Mouse (Mus musculus): ENCODE data around the gene Bglap3. TPM values are rescaled to one million over a fixed set of nuclear protein-coding genes. Genes with fewer than 3 reads are reported as not detected.

Bglap3 gene
- total and polyA plus RNA-seq, 3 experiments = not detected

DNA sequence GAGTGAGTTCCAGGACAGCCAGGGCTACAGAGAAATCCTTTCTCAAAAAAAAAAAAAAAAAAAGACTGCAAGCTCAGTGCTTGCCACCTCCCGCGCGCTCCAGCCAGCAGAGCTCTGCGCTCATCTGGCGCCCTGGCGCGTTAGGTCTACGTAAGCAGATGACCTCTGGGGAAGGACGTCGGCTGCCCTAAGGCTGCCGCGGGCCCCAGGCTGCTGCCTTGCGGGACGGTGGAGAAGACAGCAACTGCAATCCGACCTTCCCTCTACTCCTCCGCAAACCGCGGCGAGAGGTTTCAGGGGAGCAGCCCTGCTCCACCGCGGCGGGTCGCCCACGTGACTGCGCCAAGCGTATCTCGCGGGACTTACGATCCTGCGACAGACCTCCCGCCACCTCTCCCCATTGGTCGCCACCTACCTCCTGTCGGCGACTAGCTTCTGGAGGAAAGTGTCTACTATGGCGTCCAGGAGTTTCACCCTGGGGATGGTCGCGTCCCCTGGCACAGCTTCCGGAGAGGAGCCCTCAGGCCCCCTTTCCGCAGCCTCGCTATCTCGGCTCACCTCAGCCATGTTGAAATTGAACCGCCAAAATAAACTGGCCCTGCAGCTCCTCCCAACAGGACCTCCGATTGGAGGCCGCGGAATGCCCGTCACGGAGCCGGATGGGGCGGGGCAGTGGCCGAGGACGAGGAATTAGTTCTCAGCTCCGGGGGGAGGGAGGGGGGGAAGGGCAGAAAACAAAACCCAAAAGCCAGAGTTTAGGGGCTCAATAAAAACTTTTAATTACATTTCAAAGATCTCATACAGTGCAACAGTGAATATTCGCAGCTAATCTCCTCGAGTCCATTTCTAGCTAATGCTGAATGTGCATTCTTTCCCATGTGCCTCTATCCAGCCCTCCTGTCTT is 37.5 kb upstream of the Bglap3 start, which contains the start of gene Pmf1:
Gene Pmf1, minus strand, starts transcription at position 591 of the 904 bp plus-strand sequence.
- Histone ChIP-seq H3K27ac (ENCODE audit: control insufficient read depth, low read depth, low read length) (peak within 1 kb of the TSS; percentile 97), H3K36me3 (ENCODE audit: control insufficient read depth in 1 of 2, insufficient read depth in 2 of 2, low read length in 2 of 2) (peaks cover 0 to 15% of the 10 kb centered on the region in 2 experiments; a peak in 2 of 4 replicates), H3K9ac (ENCODE audit: control insufficient read depth, low read depth, low read length, poor library complexity, severe bottlenecking) (peak within 1 kb of the TSS; percentile 95), H3K9me3 (replicated peaks; ENCODE audit: insufficient read depth, low read length) (no peaks in the 10 kb centered on the region), H3K4me3 (ENCODE audit: control insufficient read depth in 1 of 2, insufficient read depth in 1 of 2, low read depth in 2 of 2, low read length in 2 of 2) (peak within 1 kb of the TSS; percentile 55 to 87), H3K27me3 (ENCODE audit: control insufficient read depth in 1 of 2, insufficient read depth in 2 of 2, low read length in 2 of 2) (no peaks in the 10 kb centered on the region), H3K4me1 (ENCODE audit: control insufficient read depth in 1 of 2, insufficient read depth in 2 of 2, low read length in 2 of 2) (peaks cover 0 to 26% of the 10 kb centered on the region in 2 experiments; a peak in 3 of 4 replicates), H3K79me2 (ENCODE audit: control insufficient read depth, insufficient read depth, low read length, poor library complexity) (peaks cover 26% of the 10 kb centered on the region)
- DNase-seq (ENCODE audit: low read depth, low spot score) = peak; percentile 99
- TF ChIP-seq ELF1 (IDR thresholded peaks at IDR 0.05; ENCODE audit: low read depth, low read length) (peak; percentile 53; the same call in 1 of the 2 replicates), RCOR1 (IDR thresholded peaks at IDR 0.05; ENCODE audit: low read depth, low read length) (no peak), NRF1 (IDR thresholded peaks at IDR 0.05; ENCODE audit: insufficient read depth, low read depth, low read length, poor library complexity, severe bottlenecking) (no peak), MAX (IDR thresholded peaks at IDR 0.05; ENCODE audit: low read length) (peak; percentile 97), GABPA (IDR thresholded peaks at IDR 0.05; ENCODE audit: low read depth, low read length) (no peak; the same call in 1 of the 2 replicates), ZMIZ1 (IDR thresholded peaks at IDR 0.05; ENCODE audit: low read depth, low read length) (peak; percentile 64; the same call in 1 of the 2 replicates), MEF2A (IDR thresholded peaks at IDR 0.05; ENCODE audit: extremely low read depth, insufficient replicate concordance, low read depth, low read length, poor library complexity, severe bottlenecking) (no peak), ZKSCAN1 (IDR thresholded peaks at IDR 0.05; ENCODE audit: low read depth, low read length) (peak; percentile 69; the same call in 1 of the 2 replicates), USF1 (IDR thresholded peaks at IDR 0.05; ENCODE audit: low read depth, low read length) (peak; percentile 99), CHD2 (IDR thresholded peaks at IDR 0.05; ENCODE audit: low read length) (peak; percentile 95), ETS1 (IDR thresholded peaks at IDR 0.05; ENCODE audit: low read depth, low read length) (0 out of 2 replicates have a peak, but pooled peaks have one; percentile 38), TBP (IDR thresholded peaks at IDR 0.05; ENCODE audit: low read depth, low read length) (peak; percentile 80), TAL1 (IDR thresholded peaks at IDR 0.05; ENCODE audit: low read length) (no peak), POLR2AphosphoS5 (IDR thresholded peaks at IDR 0.05; ENCODE audit: borderline replicate concordance, low read depth, low read length) (peak; percentile 93), CHD1 (IDR thresholded peaks at IDR 0.05; ENCODE audit: low read depth, low read length) (0 out of 2 replicates have a peak, but pooled peaks have one; percentile 25), MYC (IDR thresholded peaks at IDR 0.05; ENCODE audit: low read depth, low read length) (peak; percentile 94), JUND (IDR thresholded peaks at IDR 0.05; ENCODE audit: low read depth, low read length) (no peak), SIN3A (IDR thresholded peaks at IDR 0.05; ENCODE audit: low read length) (peak; percentile 93), UBTF (IDR thresholded peaks at IDR 0.05; ENCODE audit: borderline replicate concordance, insufficient read depth, low read depth, low read length) (no peak), RAD21 (IDR thresholded peaks at IDR 0.05; ENCODE audit: low read depth, low read length) (no peak), KAT2A (conservative IDR thresholded peaks at IDR 0.05; ENCODE audit: low read depth, low read length) (peak; percentile 55; the same call in 1 of the 2 replicates), GATA1 (IDR thresholded peaks at IDR 0.05; ENCODE audit: low read depth, low read length) (no peak), TCF12 (IDR thresholded peaks at IDR 0.05; ENCODE audit: low read depth, low read length) (no peak; the same call in 1 of the 2 replicates), ZC3H11A (IDR thresholded peaks at IDR 0.05; ENCODE audit: low read depth, low read length) (no peak), MXI1 (IDR thresholded peaks at IDR 0.05; ENCODE audit: low read depth, low read length) (peak; percentile 94), POLR2A (IDR thresholded peaks at IDR 0.05; ENCODE audit: control insufficient read depth in 1 of 2, insufficient read depth in 1 of 2, low read depth in 1 of 2, low read length in 2 of 2, poor library complexity in 1 of 2) (peak; percentile 97 to 99), MAZ (IDR thresholded peaks at IDR 0.05; ENCODE audit: low read depth, low read length) (peak; percentile 94; the same call in 1 of the 2 replicates), BHLHE40 (IDR thresholded peaks at IDR 0.05; ENCODE audit: borderline replicate concordance, low read depth, low read length) (peak; percentile 62; the same call in 1 of the 2 replicates), USF2 (IDR thresholded peaks at IDR 0.05; ENCODE audit: borderline replicate concordance in 1 of 2, insufficient read depth in 1 of 2, low read depth in 1 of 2, low read length in 2 of 2) (peak; percentile 66 to 88; a peak in 3 of 4 replicates), NELFE (IDR thresholded peaks at IDR 0.05; ENCODE audit: low read depth, low read length) (peak; percentile 96), EP300 (IDR thresholded peaks at IDR 0.05; ENCODE audit: low read depth in 1 of 2, low read length in 2 of 2) (peak in 1 of 2 experiments; percentile 34; a peak in 1 of 4 replicates), ZNF384 (IDR thresholded peaks at IDR 0.05; ENCODE audit: low read depth, low read length) (peak; percentile 93), E2F4 (IDR thresholded peaks at IDR 0.05; ENCODE audit: borderline replicate concordance, low read depth, low read length) (peak; percentile 87), MAFK (IDR thresholded peaks at IDR 0.05; ENCODE audit: borderline replicate concordance, low read depth, low read length) (no peak)
